Mouse (Mus musculus): ENCODE results near the gene Serpinf2. TPM values are rescaled to one million over a fixed set of nuclear protein-coding genes. Genes with fewer than 3 reads are reported as not detected.
A peak's percentile ranks its signal among the peaks of the same experiment; 100 is the strongest.

Gene Serpinf2
- polyA plus RNA-seq, 1 experiment: 0.25 TPM

DNA sequence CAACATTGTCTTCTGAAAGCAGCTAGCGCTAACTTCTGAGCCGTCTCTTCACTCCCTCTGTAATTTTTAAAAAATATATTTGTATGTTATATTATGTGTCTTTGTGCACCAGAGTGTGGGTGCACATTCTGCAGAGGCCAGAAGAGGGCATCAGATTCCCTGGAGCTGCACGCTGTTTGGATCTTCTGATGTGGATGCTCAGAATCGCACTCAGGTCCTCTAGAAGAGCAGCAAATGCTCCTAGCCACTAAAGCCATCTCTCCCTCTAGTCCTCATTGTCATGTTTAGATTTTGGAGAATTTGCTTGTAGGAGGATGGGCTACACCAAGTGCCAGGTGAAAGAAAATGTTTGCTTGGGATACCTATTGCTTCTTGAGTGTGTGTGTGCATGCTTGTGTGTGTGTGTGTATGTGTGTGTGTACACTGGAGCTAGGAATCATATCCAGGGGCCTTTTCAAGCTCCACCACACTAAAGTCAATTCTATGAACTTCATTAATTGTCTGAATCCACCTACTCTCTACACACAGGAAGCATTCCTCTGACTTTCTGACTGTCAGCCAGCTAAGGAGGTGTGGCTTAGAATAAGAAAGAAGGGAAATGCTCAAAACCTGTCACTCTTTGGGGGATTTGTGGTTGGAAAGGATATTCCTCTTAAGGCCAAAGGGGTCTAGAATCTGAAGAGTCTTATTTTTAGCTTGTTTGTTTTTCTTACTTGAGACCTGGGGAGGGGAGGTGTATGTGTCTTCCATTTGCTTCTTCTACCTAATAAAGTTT lies 27.5 kb upstream of the Serpinf2 start:
- no peak for DNase-seq (ENCODE audit: low read depth)
- TF ChIP-seq CTCF (IDR thresholded peaks at IDR 0.05; ENCODE audit: borderline replicate concordance, extremely low read depth, insufficient read depth, insufficient read length) (no peak), POLR2A (IDR thresholded peaks at IDR 0.05; ENCODE audit: borderline replicate concordance, extremely low read depth, insufficient read depth, insufficient read length, poor library complexity, severe bottlenecking) (no peak)

DNA sequence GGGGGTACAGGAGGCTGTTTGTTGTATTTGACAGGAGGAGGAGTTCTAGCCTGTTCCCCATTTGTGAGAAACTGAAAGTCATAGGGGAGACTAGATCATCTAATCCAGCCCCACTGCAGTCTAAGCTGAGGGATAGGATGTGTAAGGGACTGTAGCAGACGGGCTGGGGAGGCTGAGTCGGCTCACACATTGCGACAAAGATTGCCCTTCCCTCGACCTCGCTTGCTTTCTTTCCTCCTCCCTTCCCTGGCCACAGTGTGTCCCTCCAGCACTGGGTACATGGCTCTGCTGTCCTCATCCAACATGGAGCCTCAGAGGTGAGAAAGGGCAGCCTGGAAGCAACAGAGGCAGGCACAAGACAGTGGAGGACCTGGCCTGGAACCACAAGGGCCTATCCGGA lies 25.7 kb upstream of the Serpinf2 start:
- no peak for TF ChIP-seq POLR2A (IDR thresholded peaks at IDR 0.05; ENCODE audit: borderline replicate concordance, extremely low read depth, insufficient read depth, insufficient read length, poor library complexity, severe bottlenecking)
- no peak for TF ChIP-seq CTCF (IDR thresholded peaks at IDR 0.05; ENCODE audit: borderline replicate concordance, extremely low read depth, insufficient read depth, insufficient read length)
- no peak for DNase-seq (ENCODE audit: low read depth)

DNA sequence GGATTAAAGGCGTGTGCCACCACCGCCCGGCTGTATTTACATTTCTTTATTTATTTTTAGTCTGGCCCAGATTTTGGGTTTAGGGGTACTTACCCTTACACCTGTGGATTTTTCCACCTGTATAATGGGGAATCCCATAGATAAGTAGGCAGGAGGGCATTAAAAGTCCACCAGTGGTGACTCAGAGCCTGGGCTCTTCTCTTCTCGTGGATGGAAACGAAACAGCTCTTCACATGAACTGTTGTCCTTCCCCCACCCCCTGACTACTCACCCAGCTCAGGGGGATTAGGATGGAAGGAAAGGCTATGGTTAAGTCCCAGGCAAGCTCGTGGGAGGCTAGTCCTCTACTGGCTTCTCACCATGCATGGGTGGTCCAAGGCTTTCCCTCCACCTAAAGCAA lies 25.0 kb upstream of the Serpinf2 start:
- no peak for TF ChIP-seq CTCF (IDR thresholded peaks at IDR 0.05; ENCODE audit: borderline replicate concordance, extremely low read depth, insufficient read depth, insufficient read length)
- no peak for TF ChIP-seq POLR2A (IDR thresholded peaks at IDR 0.05; ENCODE audit: borderline replicate concordance, extremely low read depth, insufficient read depth, insufficient read length, poor library complexity, severe bottlenecking)
- DNase-seq (ENCODE audit: low read depth): no peak

DNA sequence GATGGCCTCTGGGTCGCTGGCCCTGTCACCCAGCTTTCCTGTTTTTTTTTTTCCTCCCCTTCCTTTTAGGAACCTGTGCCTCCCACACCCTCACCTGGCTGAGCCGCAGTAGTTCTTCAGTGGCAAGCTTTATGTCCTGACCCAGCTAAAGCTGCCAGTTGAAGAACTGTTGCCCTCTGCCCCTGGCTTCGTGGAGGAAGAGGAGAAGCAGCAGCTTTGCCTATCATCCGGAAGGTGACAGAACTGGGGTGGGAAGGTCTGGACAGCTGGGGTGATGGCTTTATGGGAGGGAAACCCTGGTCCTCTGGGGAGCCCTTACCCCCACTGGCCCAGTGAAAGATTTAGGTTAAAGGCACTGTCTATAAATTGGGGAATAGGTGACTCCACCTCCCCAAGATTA lies 24.2 kb upstream of the Serpinf2 start:
- TF ChIP-seq POLR2A (IDR thresholded peaks at IDR 0.05; ENCODE audit: borderline replicate concordance, extremely low read depth, insufficient read depth, insufficient read length, poor library complexity, severe bottlenecking) (no peak), CTCF (IDR thresholded peaks at IDR 0.05; ENCODE audit: borderline replicate concordance, extremely low read depth, insufficient read depth, insufficient read length) (no peak)
- no peak for DNase-seq (ENCODE audit: low read depth)

DNA sequence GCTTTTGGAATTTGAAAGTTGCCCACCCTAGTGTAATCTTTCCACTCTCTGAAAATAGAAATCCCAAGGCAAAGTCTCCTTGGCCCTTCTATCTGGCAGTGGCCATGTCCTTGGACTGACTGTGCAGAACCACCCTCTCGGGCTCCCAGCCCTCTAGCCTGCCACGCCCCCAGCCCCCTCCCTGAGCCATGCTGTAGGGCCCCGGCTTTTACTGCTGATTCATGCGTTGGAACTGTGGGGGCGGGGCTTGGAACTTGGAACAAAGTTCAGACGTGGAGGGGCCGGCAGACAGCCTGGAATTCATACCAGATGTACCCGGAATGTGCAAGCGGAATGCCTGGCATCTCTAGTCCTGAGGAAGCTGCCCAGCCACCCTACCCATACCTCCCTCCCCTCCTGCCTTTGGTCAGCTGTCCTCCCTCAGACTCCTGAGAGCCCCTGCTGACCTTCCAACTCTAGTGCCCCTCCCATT lies 23.5 kb upstream of the Serpinf2 start:
- TF ChIP-seq POLR2A (IDR thresholded peaks at IDR 0.05; ENCODE audit: borderline replicate concordance, extremely low read depth, insufficient read depth, insufficient read length, poor library complexity, severe bottlenecking): no peak
- TF ChIP-seq CTCF (IDR thresholded peaks at IDR 0.05; ENCODE audit: borderline replicate concordance, extremely low read depth, insufficient read depth, insufficient read length): no peak
- DNase-seq (ENCODE audit: low read depth): peak; percentile 66

GRCm38 (mm10) chr11:75462253-75462783 lies 22.9 kb upstream of the Serpinf2 start:
- TF ChIP-seq CTCF (IDR thresholded peaks at IDR 0.05; ENCODE audit: borderline replicate concordance, extremely low read depth, insufficient read depth, insufficient read length) (no peak), POLR2A (IDR thresholded peaks at IDR 0.05; ENCODE audit: borderline replicate concordance, extremely low read depth, insufficient read depth, insufficient read length, poor library complexity, severe bottlenecking) (no peak)
- DNase-seq (ENCODE audit: low read depth): no peak

DNA sequence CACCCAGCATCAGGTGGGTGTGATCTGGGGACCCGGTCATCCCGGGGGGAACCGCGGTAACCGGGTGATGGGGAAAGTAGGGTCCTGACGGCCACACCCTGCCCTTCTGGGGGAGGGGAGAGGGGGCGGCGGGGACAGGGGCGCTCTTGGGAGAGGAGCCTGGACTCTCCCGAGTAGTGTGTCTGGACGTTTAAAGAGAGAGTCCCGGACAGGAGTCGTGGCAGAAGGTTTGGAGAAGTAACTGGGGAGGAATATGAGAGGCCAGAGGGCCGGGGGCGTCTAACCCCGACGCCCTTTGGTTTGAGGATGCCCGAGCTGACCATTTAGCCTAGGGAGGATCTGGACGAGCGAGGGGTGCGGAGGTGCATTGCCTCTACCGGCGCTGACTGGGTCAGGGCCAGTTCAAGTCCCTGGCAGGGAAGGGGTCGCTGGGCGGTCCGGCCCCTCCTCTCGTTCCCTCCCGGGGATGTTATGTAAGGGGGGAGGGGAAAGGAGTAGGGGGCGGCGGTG lies 22.4 kb upstream of the Serpinf2 start:
- DNase-seq (ENCODE audit: low read depth): no peak
- TF ChIP-seq POLR2A (IDR thresholded peaks at IDR 0.05; ENCODE audit: borderline replicate concordance, extremely low read depth, insufficient read depth, insufficient read length, poor library complexity, severe bottlenecking): no peak
- TF ChIP-seq CTCF (IDR thresholded peaks at IDR 0.05; ENCODE audit: borderline replicate concordance, extremely low read depth, insufficient read depth, insufficient read length): no peak

DNA sequence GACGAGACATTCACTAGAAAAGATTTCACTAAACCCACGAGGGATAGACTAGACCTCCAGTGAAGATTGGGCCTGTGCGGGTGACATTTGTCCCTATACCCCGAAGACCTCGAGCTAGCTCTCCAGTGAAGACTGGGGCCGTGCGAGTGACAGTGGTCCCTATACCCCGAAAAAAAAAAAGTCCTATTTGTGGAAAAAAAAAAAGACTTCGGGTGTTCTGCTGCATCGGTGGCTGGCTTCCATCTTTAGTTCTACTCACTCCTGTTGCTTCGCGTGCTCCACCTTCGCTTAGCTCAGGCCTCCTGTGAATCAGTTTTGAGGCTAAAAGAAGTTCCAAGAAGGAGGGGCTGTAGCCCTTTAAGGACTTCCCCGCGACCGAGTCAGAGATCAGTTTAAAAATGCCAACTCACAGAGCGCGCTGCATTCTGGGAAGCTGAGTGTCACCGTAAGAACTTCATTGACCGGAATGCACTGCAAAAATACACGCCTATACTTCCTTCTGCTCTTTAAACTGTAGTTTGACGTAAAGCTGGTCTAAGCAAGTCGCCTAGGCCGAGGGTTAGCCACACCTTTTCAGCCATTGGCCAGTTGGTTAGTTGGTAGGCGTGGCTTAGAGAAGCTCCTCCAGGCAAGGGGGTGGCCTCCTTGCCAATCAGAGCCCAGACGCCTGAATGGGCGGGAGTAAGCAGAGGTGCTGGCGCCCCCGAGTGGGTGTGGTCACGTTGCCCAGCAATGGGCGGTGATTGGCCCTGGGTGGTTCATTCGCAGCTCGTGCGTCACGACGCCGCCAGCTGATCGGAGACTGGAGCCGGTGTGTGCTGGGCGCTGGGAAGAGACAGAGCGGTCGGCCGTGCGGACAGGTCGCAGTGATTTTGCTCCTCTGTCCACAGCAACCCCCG lies 21.7 kb upstream of the Serpinf2 start, which contains the start of gene Tlcd2:
Gene Tlcd2 (plus strand): TSS at position 872 of the 899 bp plus-strand sequence.
- peak; percentile 100 for DNase-seq (ENCODE audit: low read depth)
- TF ChIP-seq CTCF (IDR thresholded peaks at IDR 0.05; ENCODE audit: borderline replicate concordance, extremely low read depth, insufficient read depth, insufficient read length) (no peak), POLR2A (IDR thresholded peaks at IDR 0.05; ENCODE audit: borderline replicate concordance, extremely low read depth, insufficient read depth, insufficient read length, poor library complexity, severe bottlenecking) (peak; percentile 55; the same call in 1 of the 2 replicates)

- no peak for TF ChIP-seq CTCF (IDR thresholded peaks at IDR 0.05; ENCODE audit: borderline replicate concordance, extremely low read depth, insufficient read depth, insufficient read length)
- no peak for TF ChIP-seq POLR2A (IDR thresholded peaks at IDR 0.05; ENCODE audit: borderline replicate concordance, extremely low read depth, insufficient read depth, insufficient read length, poor library complexity, severe bottlenecking)
- DNase-seq (ENCODE audit: low read depth): peak; percentile 96
Observed at GRCm38 (mm10) chr11:75460103-75460843, 20.9 kb upstream of the Serpinf2 start.

- DNase-seq (ENCODE audit: low read depth): no peak
- no peak for TF ChIP-seq POLR2A (IDR thresholded peaks at IDR 0.05; ENCODE audit: borderline replicate concordance, extremely low read depth, insufficient read depth, insufficient read length, poor library complexity, severe bottlenecking)
- no peak for TF ChIP-seq CTCF (IDR thresholded peaks at IDR 0.05; ENCODE audit: borderline replicate concordance, extremely low read depth, insufficient read depth, insufficient read length)
Observed at GRCm38 (mm10) chr11:75459751-75460102, 20.3 kb upstream of the Serpinf2 start.

Data from brain, embryonic 14.5 days (tissue).